Mouse (Mus musculus): ENCODE results near the gene Map4k3.
A peak's percentile ranks its signal among the peaks of the same experiment; 100 is the strongest.

Gene Map4k3

GRCm38 (mm10) chr17:80728062-80728858 lies at the start of gene Map4k3:
TSS of gene Map4k3 (minus strand) at chr17:80728485.
- Histone ChIP-seq H3K9me3 (ENCODE audit: low read length) (no peaks in the 10 kb centered on the region), H3K36me3 (ENCODE audit: insufficient read depth, low read length) (peaks cover 22% of the 10 kb centered on the region; the same call in 1 of the 2 replicates), H3K4me3 (replicated peaks; ENCODE audit: low read length) (peak within 1 kb of the TSS; percentile 99), H3K27me3 (ENCODE audit: insufficient read depth, low read length) (no peaks in the 10 kb centered on the region), H3K4me1 (replicated peaks; ENCODE audit: low read depth, low read length) (peaks cover 51% of the 10 kb centered on the region)
- no peak for TF ChIP-seq POU5F1 (IDR thresholded peaks at IDR 0.05; ENCODE audit: borderline replicate concordance, low read length)
- TF ChIP-seq CTCF (conservative IDR thresholded peaks at IDR 0.05; ENCODE audit: low read length): no peak
- no peak for TF ChIP-seq NANOG (IDR thresholded peaks at IDR 0.05; ENCODE audit: borderline replicate concordance, low read length)

GRCm38 (mm10) chr17:80777581-80777980 lies 49.3 kb upstream of the Map4k3 start:
- Histone ChIP-seq H3K27me3 (ENCODE audit: insufficient read depth, low read length) (no peaks in the 10 kb centered on the region), H3K4me3 (replicated peaks; ENCODE audit: low read length) (no peak overlapping the region), H3K4me1 (replicated peaks; ENCODE audit: low read depth, low read length) (peaks cover 10% of the 10 kb centered on the region), H3K36me3 (ENCODE audit: insufficient read depth, low read length) (no peaks in the 10 kb centered on the region), H3K9me3 (ENCODE audit: low read length) (peaks cover 22% of the 10 kb centered on the region)
- TF ChIP-seq POU5F1 (IDR thresholded peaks at IDR 0.05; ENCODE audit: borderline replicate concordance, low read length) (no peak), CTCF (conservative IDR thresholded peaks at IDR 0.05; ENCODE audit: low read length) (no peak), NANOG (IDR thresholded peaks at IDR 0.05; ENCODE audit: borderline replicate concordance, low read length) (no peak)

- Histone ChIP-seq H3K4me3 (replicated peaks; ENCODE audit: low read length) (no peak overlapping the region), H3K4me1 (replicated peaks; ENCODE audit: low read depth, low read length) (peaks cover 8% of the 10 kb centered on the region; the same call in 1 of the 2 replicates), H3K9me3 (ENCODE audit: low read length) (peaks cover 18% of the 10 kb centered on the region), H3K36me3 (ENCODE audit: insufficient read depth, low read length) (no peaks in the 10 kb centered on the region), H3K27me3 (ENCODE audit: insufficient read depth, low read length) (no peaks in the 10 kb centered on the region)
- TF ChIP-seq POU5F1 (IDR thresholded peaks at IDR 0.05; ENCODE audit: borderline replicate concordance, low read length) (no peak), CTCF (conservative IDR thresholded peaks at IDR 0.05; ENCODE audit: low read length) (no peak), NANOG (IDR thresholded peaks at IDR 0.05; ENCODE audit: borderline replicate concordance, low read length) (no peak)
Measured at GRCm38 (mm10) chr17:80775178-80775788, 47.0 kb upstream of the Map4k3 start.

GRCm38 (mm10) chr17:80772545-80773453 lies 44.5 kb upstream of the Map4k3 start:
- TF ChIP-seq POU5F1 (IDR thresholded peaks at IDR 0.05; ENCODE audit: borderline replicate concordance, low read length) (no peak), CTCF (conservative IDR thresholded peaks at IDR 0.05; ENCODE audit: low read length) (no peak), NANOG (IDR thresholded peaks at IDR 0.05; ENCODE audit: borderline replicate concordance, low read length) (no peak)
- Histone ChIP-seq H3K9me3 (ENCODE audit: low read length) (peaks cover 11% of the 10 kb centered on the region), H3K4me1 (replicated peaks; ENCODE audit: low read depth, low read length) (peaks cover 7% of the 10 kb centered on the region; the same call in 1 of the 2 replicates), H3K36me3 (ENCODE audit: insufficient read depth, low read length) (no peaks in the 10 kb centered on the region), H3K4me3 (replicated peaks; ENCODE audit: low read length) (no peak overlapping the region), H3K27me3 (ENCODE audit: insufficient read depth, low read length) (peaks cover 4% of the 10 kb centered on the region; the same call in 1 of the 2 replicates)

- Histone ChIP-seq H3K4me1 (replicated peaks; ENCODE audit: low read depth, low read length) (peaks cover 7% of the 10 kb centered on the region; the same call in 1 of the 2 replicates), H3K36me3 (ENCODE audit: insufficient read depth, low read length) (no peaks in the 10 kb centered on the region), H3K9me3 (ENCODE audit: low read length) (no peaks in the 10 kb centered on the region), H3K4me3 (replicated peaks; ENCODE audit: low read length) (no peak overlapping the region), H3K27me3 (ENCODE audit: insufficient read depth, low read length) (peaks cover 6% of the 10 kb centered on the region; the same call in 1 of the 2 replicates)
- TF ChIP-seq CTCF (conservative IDR thresholded peaks at IDR 0.05; ENCODE audit: low read length): peak; percentile 46
- no peak for TF ChIP-seq POU5F1 (IDR thresholded peaks at IDR 0.05; ENCODE audit: borderline replicate concordance, low read length)
Measured at GRCm38 (mm10) chr17:80770065-80770464, 41.8 kb upstream of the Map4k3 start.

GRCm38 (mm10) chr17:80765204-80765603 lies 36.9 kb upstream of the Map4k3 start:
- no peak for TF ChIP-seq CTCF (conservative IDR thresholded peaks at IDR 0.05; ENCODE audit: low read length)
- TF ChIP-seq NANOG (IDR thresholded peaks at IDR 0.05; ENCODE audit: borderline replicate concordance, low read length): no peak
- no peak for TF ChIP-seq POU5F1 (IDR thresholded peaks at IDR 0.05; ENCODE audit: borderline replicate concordance, low read length)
- no peaks in the 10 kb centered on the region for H3K36me3 ChIP-seq (ENCODE audit: insufficient read depth, low read length)
- H3K4me3 ChIP-seq (replicated peaks; ENCODE audit: low read length): no peak overlapping the region
- H3K4me1 ChIP-seq (replicated peaks; ENCODE audit: low read depth, low read length): peaks cover 21% of the 10 kb centered on the region
- peaks cover 6% of the 10 kb centered on the region; the same call in 1 of the 2 replicates for H3K27me3 ChIP-seq (ENCODE audit: insufficient read depth, low read length)
- no peaks in the 10 kb centered on the region for H3K9me3 ChIP-seq (ENCODE audit: low read length)

- H3K4me3 ChIP-seq (replicated peaks; ENCODE audit: low read length): no peak overlapping the region
- H3K4me1 ChIP-seq (replicated peaks; ENCODE audit: low read depth, low read length): peaks cover 25% of the 10 kb centered on the region
- peaks cover 6% of the 10 kb centered on the region; the same call in 1 of the 2 replicates for H3K27me3 ChIP-seq (ENCODE audit: insufficient read depth, low read length)
- H3K36me3 ChIP-seq (ENCODE audit: insufficient read depth, low read length): no peaks in the 10 kb centered on the region
- TF ChIP-seq NANOG (IDR thresholded peaks at IDR 0.05; ENCODE audit: borderline replicate concordance, low read length): no peak
- TF ChIP-seq POU5F1 (IDR thresholded peaks at IDR 0.05; ENCODE audit: borderline replicate concordance, low read length): no peak
- TF ChIP-seq CTCF (conservative IDR thresholded peaks at IDR 0.05; ENCODE audit: low read length): no peak
- H3K9me3 ChIP-seq (ENCODE audit: low read length): no peaks in the 10 kb centered on the region
Measured at GRCm38 (mm10) chr17:80763065-80763681, 34.9 kb upstream of the Map4k3 start.
